ENCODE assay signal across 18 mouse cellular contexts in genomic region chr12:3377755-3378154, GRCm38 (mm10). TPM values are rescaled to one million over a fixed set of nuclear protein-coding genes. Genes with fewer than 3 reads are reported as not detected.
DNase-seq lines count a peak whose midpoint lies in the region; TF ChIP-seq lines count a peak whose summit lies in the region.
"Had no signal": no experiment of that assay in that cellular context is flagged by ENCODE, and none has a peak within 500 bp of the region (broad histone marks: within the 10 kb centered on the region; RNA-seq: fewer than 3 reads in every experiment).

No protein-coding gene starts in this region.

- DNase-seq in gastrocnemius, adult 2 months = no peak
- no peak for DNase-seq in gastrocnemius, postnatal 25 days
- DNase-seq in layer of hippocampus, adult 2 months (ENCODE audit: low spot score in 2 of 2) = no peak
- DNase-seq in layer of hippocampus, adult 11-12 months (ENCODE audit: low spot score) = no peak
- no peak for DNase-seq in kidney, postnatal 10 days
- DNase-seq: adrenal gland, adult 8-10 months; cerebellum, adult 11 months; cerebellum, adult 18-20 months; cerebellum, adult 8-10 months; cerebellum, adult 9-11 months; cerebellum, postnatal 14 days; cerebellum, postnatal 36 days; embryo, embryonic 11 days had no signal

- TF ChIP-seq CTCF in gastrocnemius, adult 2 months (IDR thresholded peaks at IDR 0.05) = no peak
- no peak for TF ChIP-seq CTCF in layer of hippocampus, adult 2 months (conservative IDR thresholded peaks at IDR 0.05)

- no peak overlapping the region for H3K4me3 ChIP-seq in gastrocnemius, adult 2 months
- no peak overlapping the region for H3K4me3 ChIP-seq in layer of hippocampus, adult 2 months
- H3K4me3 ChIP-seq: embryonic facial prominence, embryonic 13.5 days; embryonic facial prominence, embryonic 15.5 days; erythroblast, embryonic 14.5 days; forebrain, embryonic 10.5 days; forebrain, embryonic 12.5 days had no signal

- intact Hi-C loops in gastrocnemius, adult 2 months (cut with DNase I) = no loop called here

- H3K27ac ChIP-seq in gastrocnemius, adult 2 months = peak overlapping the region; percentile 24; the same call in 1 of the 2 replicates
- peak overlapping the region; percentile 24; the same call in 1 of the 2 replicates for H3K27ac ChIP-seq in layer of hippocampus, adult 2 months
- H3K27ac ChIP-seq: embryonic facial prominence, embryonic 13.5 days; embryonic facial prominence, embryonic 15.5 days; forebrain, embryonic 10.5 days; forebrain, embryonic 12.5 days had no signal

RNA-seq across cellular contexts. Expression of gene Kif3c, which starts 12.8 kb away (rescaled TPM):
- total RNA-seq in gastrocnemius, adult 2 months (2021) = 10 to 100 TPM; 20.7 to 24.1 TPM
- total RNA-seq in gastrocnemius, postnatal 25 days (2021) = 10 to 100 TPM; 11.3 to 13.2 TPM
- total RNA-seq in layer of hippocampus, adult 2 months (2021) = 100 to 1,000 TPM; 167 to 169 TPM

RNA-seq across cellular contexts. Expression of gene Asxl2, which starts 48.9 kb away (rescaled TPM):
- 10 to 100 TPM; 15.6 to 15.7 TPM for total RNA-seq in gastrocnemius, adult 2 months (2021)
- 10 to 100 TPM; 12.5 to 12.9 TPM for total RNA-seq in gastrocnemius, postnatal 25 days (2021)
- total RNA-seq in layer of hippocampus, adult 2 months (2021) = 10 to 100 TPM; 32.6 to 34.3 TPM

Comparison
In these comparisons a context has a peak if more than half of its experiments do, and no peak if none do; other contexts are left out.
1. RNA of gene Kif3c, which starts 12.8 kb away (total RNA-seq): 167 to 169 TPM in layer of hippocampus, adult 2 months; 20.7 to 24.1 TPM in gastrocnemius, adult 2 months and 11.3 to 13.2 TPM in gastrocnemius, postnatal 25 days; every median in the first group is over 4 times any median in the second.